16 mouse cellular contexts compared by ENCODE assay signal in the genomic region with DNA sequence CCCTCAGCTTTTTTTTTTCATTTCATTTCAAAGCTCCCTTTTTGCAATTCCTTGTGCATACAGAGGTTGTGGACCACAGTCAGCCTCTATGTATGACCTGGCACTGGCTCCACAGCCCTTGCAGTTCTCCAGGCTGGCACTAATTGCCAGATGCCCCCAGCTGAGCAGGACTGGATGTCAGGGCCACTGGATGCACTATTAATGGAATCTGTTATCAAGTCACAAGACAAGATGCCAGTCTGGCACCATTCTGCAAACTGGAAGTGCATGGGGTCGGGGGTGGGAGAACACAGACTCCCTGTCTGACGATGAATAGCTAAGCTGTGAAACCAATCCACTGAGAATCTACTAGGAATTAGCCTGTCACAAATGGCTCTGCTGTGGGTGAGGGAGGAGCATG. TPM values are rescaled to one million over a fixed set of nuclear protein-coding genes. Genes with fewer than 3 reads are reported as not detected.
DNase-seq lines count a peak whose midpoint lies in the region; ATAC-seq and TF ChIP-seq lines count a peak whose summit lies in the region.
"Had no signal": no experiment of that assay in that cellular context is flagged by ENCODE, and none has a peak within 500 bp of the region (broad histone marks: within the 10 kb centered on the region; RNA-seq: fewer than 3 reads in every experiment).

No protein-coding gene starts in this region.

- H3K9ac ChIP-seq in forebrain, postnatal 0 days: no peak overlapping the region
- H3K9ac ChIP-seq: liver, embryonic 14.5 days; stomach, embryonic 15.5 days had no signal

- no peak overlapping the region for H3K4me3 ChIP-seq in forebrain, postnatal 0 days (ENCODE audit: low read depth, low read length)
- H3K4me3 ChIP-seq in forebrain, embryonic 10.5 days: no peak overlapping the region
- H3K4me3 ChIP-seq: midbrain, embryonic 10.5 days; myocyte; stomach, embryonic 15.5 days had no signal

- no peaks in the 10 kb centered on the region for H3K36me3 ChIP-seq in forebrain, postnatal 0 days (ENCODE audit: insufficient read depth)
- no peaks in the 10 kb centered on the region for H3K36me3 ChIP-seq in forebrain, embryonic 10.5 days (replicated peaks)
- H3K36me3 ChIP-seq: midbrain, embryonic 10.5 days; stomach, embryonic 15.5 days had no signal

- no peaks in the 10 kb centered on the region for H3K27me3 ChIP-seq in forebrain, postnatal 0 days (ENCODE audit: insufficient read depth, low read length)
- H3K27me3 ChIP-seq in forebrain, embryonic 10.5 days (ENCODE audit: poor library complexity, severe bottlenecking): no peaks in the 10 kb centered on the region
- H3K27me3 ChIP-seq: stomach, embryonic 15.5 days had no signal

- no peaks in the 10 kb centered on the region for H3K4me1 ChIP-seq in forebrain, postnatal 0 days (ENCODE audit: insufficient read depth)
- H3K4me1 ChIP-seq in forebrain, embryonic 10.5 days: 0 out of 2 replicates have a peak, but pooled peaks cover 5% of the 10 kb centered on the region
- H3K4me1 ChIP-seq: stomach, embryonic 15.5 days had no signal

- 39% methylated on average over 2 of the region's 2 CpGs for WGBS in forebrain, postnatal 0 days
- WGBS in forebrain, embryonic 10.5 days: 84% methylated on average over 2 of the region's 2 CpGs

- no peak for DNase-seq in forebrain, postnatal 0 days
- DNase-seq in forebrain, embryonic 10.5 days (ENCODE audit: extremely low spot score, low spot score): no peak
- peak; percentile 21 to 44 for DNase-seq in layer of hippocampus, postnatal 10 days (ENCODE audit: low spot score in 2 of 2)
- no peak for DNase-seq in layer of hippocampus, adult 11-12 months (ENCODE audit: low spot score)
- peak; percentile 68 for DNase-seq in brain, adult 2 months (ENCODE audit: low read depth, low spot score)
- DNase-seq in heart, postnatal 10 days: peak; percentile 56 to 79
- DNase-seq in spleen, postnatal 10 days (ENCODE audit: low spot score in 2 of 2): no peak
- DNase-seq in urinary bladder, postnatal 25 days (ENCODE audit: low spot score): no peak
- DNase-seq: kidney, adult 18-20 months; kidney, postnatal 36 days; lung, postnatal 10 days; thymus, postnatal 4 days had no signal

- no peaks in the 10 kb centered on the region for H3K9me3 ChIP-seq in forebrain, postnatal 0 days (ENCODE audit: low read length)
- H3K9me3 ChIP-seq in forebrain, embryonic 10.5 days: no peaks in the 10 kb centered on the region; the same call in 1 of the 2 replicates
- H3K9me3 ChIP-seq: midbrain, embryonic 10.5 days; stomach, embryonic 15.5 days had no signal

- no peak overlapping the region for H3K4me2 ChIP-seq in forebrain, postnatal 0 days (ENCODE audit: low read depth)
- H3K4me2 ChIP-seq: stomach, embryonic 15.5 days had no signal

- TF ChIP-seq CTCF in forebrain, postnatal 0 days (IDR thresholded peaks at IDR 0.05; ENCODE audit: low read depth): no peak

- no peak overlapping the region for H3K27ac ChIP-seq in forebrain, postnatal 0 days (ENCODE audit: low read depth, low read length)
- H3K27ac ChIP-seq in forebrain, embryonic 10.5 days: no peak overlapping the region
- H3K27ac ChIP-seq: liver, embryonic 14.5 days; midbrain, embryonic 10.5 days; stomach, embryonic 15.5 days had no signal

- intact Hi-C loops in heart, postnatal 10 days (cut with DNase I): loop anchor here (1.0 kb wide), 1 partner anchor 33 kb away; no protein-coding TSS in a partner anchor

- ATAC-seq in forebrain, postnatal 0 days: peak; percentile 63

RNA-seq across cellular contexts. Expression of a gene that starts 22.6 kb away (rescaled TPM):
- total RNA-seq in forebrain, postnatal 0 days (2014; rRNA removed): 19.2 and 62.9 TPM in 2 replicates
- polyA plus RNA-seq in forebrain, postnatal 0 days (2015; fragmentation: Nextera tagmentation; extraction: Ambion mirVana): 21.1 and 23.0 TPM in 2 replicates
- polyA plus RNA-seq in forebrain, embryonic 10.5 days (2016; fragmentation: Nextera tagmentation; extraction: Ambion mirVana): 29.0 and 30.5 TPM in 2 replicates
- total RNA-seq in layer of hippocampus, postnatal 10 days (2021): 10 to 100 TPM; 15.0 to 16.6 TPM
- 10 to 100 TPM; 25.4 to 27.8 TPM for total RNA-seq in heart, postnatal 10 days (2021)

Comparison
In these comparisons a context has a peak if more than half of its experiments do, and no peak if none do; other contexts are left out.
1. DNase-seq: peak in layer of hippocampus, postnatal 10 days (2 of 2), brain, adult 2 months (single experiment) and heart, postnatal 10 days (2 of 2); none in forebrain, postnatal 0 days (single experiment), forebrain, embryonic 10.5 days (single experiment), layer of hippocampus, adult 11-12 months (single experiment), spleen, postnatal 10 days (0 of 2) and urinary bladder, postnatal 25 days (single experiment).